Mouse (Mus musculus) limb, embryonic 15.5 days (tissue): ENCODE results near the gene Brap. TPM values are rescaled to one million over a fixed set of nuclear protein-coding genes. Genes with fewer than 3 reads are reported as not detected.
A peak's percentile ranks its signal among the peaks of the same experiment; 100 is the strongest.

Source experiments
- ATAC-seq: fragments of 200-750 bp; cut with Nextera tagmentation; 2 replicates; pipeline ENCODE4 v1.8.0; 2017; ENCODE audit warnings: low read depth, moderate TSS enrichment; ENCODE audit not compliant: insufficient number of reproducible peaks, low FRiP score, low TSS enrichment
- H3K27ac ChIP-seq: fragments of 300-500 bp; sonication (generic); 2 replicates; pipeline ENCODE4 v1.5.1; 2015; ENCODE audit warnings: moderate library complexity, mild to moderate bottlenecking, inconsistent platforms
- H3K27me3 ChIP-seq: fragments of 300-500 bp; sonication (generic); 2 replicates; pipeline ENCODE4 v1.6.1; 2015; ENCODE audit warnings: inconsistent platforms
- H3K36me3 ChIP-seq: fragments of 300-500 bp; sonication (generic); 2 replicates; pipeline ENCODE4 v1.6.1; 2015; ENCODE audit warnings: inconsistent platforms
- H3K4me1 ChIP-seq: fragments of 300-500 bp; sonication (generic); 2 replicates; pipeline ENCODE4 v1.6.1; 2015; ENCODE audit warnings: inconsistent platforms
- H3K4me2 ChIP-seq: fragments of 300-500 bp; sonication (generic); 2 replicates; pipeline ENCODE4 v1.6.1; 2015; ENCODE audit warnings: mild to moderate bottlenecking, inconsistent platforms
- H3K4me3 ChIP-seq: fragments of 300-500 bp; sonication (generic); 2 replicates; pipeline ENCODE4 v1.5.1; 2015; ENCODE audit warnings: mild to moderate bottlenecking, inconsistent platforms
- H3K9ac ChIP-seq: fragments of 300-500 bp; sonication (generic); 2 replicates; pipeline ENCODE4 v1.6.1; 2015; ENCODE audit warnings: inconsistent platforms
- H3K9me3 ChIP-seq: fragments of 300-500 bp; sonication (generic); 2 replicates; pipeline ENCODE4 v1.6.1; 2016; ENCODE audit warnings: inconsistent platforms
- whole genome bisulfite sequencing: fragments of 180-500 bp; shearing (Covaris S2); methylation state at CpG from one replicate; pipeline ENCODE4 v1.1.7; 2015; 5-methylcytosine and 5-hydroxymethylcytosine counted together
- polyA plus RNA-seq: library from polyadenylated mRNA; unstranded; fragments of >200 nt; fragmentation: Nextera tagmentation; extraction: Ambion mirVana; gene quantifications from 2 replicates; pipeline ENCODE4 v1.2.1, GENCODE M21; 2015

The Brap gene
- polyA plus RNA-seq, 1 experiment from 2014 or later = 46.4 TPM

DNA sequence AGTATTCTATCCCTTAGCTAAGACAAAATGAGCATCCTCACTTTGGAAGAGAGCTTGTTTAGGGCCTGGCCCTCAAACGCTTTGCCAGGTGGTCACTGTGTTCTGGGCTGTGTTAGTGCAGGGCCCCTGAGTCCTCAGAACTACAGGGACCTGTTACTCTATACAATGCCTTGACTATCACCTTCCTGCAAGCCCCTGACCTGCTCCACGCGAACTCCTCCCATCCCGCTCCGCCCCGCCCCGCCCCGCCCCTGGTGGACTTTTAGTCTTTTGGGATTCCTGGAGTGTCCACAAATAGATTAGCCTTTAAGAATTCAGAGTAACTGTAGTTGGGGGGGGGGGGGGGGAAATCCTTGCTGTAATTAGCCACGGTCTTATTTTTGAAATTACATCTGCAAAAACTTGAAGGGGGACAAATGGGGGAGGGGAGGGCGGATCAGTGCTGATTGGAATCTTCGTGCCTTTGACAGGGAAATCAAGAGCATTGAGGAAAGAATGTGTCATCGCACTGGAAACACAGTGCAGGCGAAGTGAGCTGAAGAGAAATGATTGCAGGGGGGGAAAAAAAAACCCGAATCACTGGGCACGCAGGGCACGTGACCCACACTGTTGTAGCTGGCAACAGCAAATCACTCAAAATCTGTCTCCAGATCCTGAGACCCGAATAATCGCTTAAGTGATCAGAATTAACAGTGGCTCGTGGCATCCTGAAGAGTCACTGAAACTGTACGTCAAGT lies 44.3 kb downstream of the Brap start:
- no peaks in the 10 kb centered on the region for H3K36me3 ChIP-seq
- WGBS = 12% methylated on average over 20 of the region's 20 CpGs
- H3K27me3 ChIP-seq = no peaks in the 10 kb centered on the region
- H3K4me3 ChIP-seq = peak overlapping the region; percentile 9; the same call in 1 of the 2 replicates
- no peaks in the 10 kb centered on the region for H3K9me3 ChIP-seq
- peaks cover 12% of the 10 kb centered on the region; the same call in 1 of the 2 replicates for H3K4me1 ChIP-seq
- H3K9ac ChIP-seq = no peak overlapping the region
- H3K27ac ChIP-seq = no peak overlapping the region
- peak overlapping the region; percentile 36 for H3K4me2 ChIP-seq
- ATAC-seq = no peak

DNA sequence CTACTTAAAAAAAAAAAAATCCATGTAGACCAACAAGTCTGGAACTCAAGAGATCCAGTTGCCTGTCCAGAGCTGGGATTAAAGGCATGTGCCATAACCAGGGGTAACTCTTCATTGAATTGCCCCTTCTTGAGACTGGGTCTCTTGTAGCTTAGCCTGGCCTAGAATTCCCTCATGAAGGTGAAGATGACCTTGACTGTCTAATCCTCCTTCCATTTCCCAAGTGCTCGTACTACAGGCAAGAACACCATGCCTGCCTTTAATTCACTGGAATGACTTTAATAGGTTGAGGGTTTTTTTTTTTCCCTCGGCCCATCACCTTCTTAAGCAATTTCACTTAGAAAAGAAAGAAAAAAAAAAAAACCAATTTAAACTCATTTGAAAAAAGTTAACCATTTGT lies 50.0 kb downstream of the Brap start:
- no peak for ATAC-seq
- H3K4me2 ChIP-seq = peak overlapping the region; percentile 77
- peak overlapping the region; percentile 97 for H3K4me3 ChIP-seq
- H3K36me3 ChIP-seq = no peaks in the 10 kb centered on the region
- H3K9me3 ChIP-seq = no peaks in the 10 kb centered on the region
- peaks cover 21% of the 10 kb centered on the region for H3K4me1 ChIP-seq
- H3K27me3 ChIP-seq = no peaks in the 10 kb centered on the region
- no peak overlapping the region for H3K9ac ChIP-seq
- WGBS = 36% methylated on average over 2 of the region's 2 CpGs
- no peak overlapping the region for H3K27ac ChIP-seq

DNA sequence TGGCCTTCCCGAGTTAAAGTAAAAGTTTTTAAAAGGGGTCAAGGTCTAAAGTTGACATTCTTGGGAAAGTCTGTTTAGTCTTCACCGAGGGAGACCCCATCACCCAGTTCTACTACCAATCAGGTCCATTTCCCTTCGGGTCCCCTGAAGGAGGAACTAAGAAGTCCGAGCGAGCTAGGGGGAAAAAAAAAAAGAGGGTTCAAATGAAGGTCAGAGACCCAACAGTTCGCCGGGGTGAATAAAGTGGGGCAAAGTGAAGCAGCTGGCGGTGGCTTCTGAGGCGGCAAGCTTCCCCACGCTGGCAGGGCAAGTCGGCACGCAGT lies 50.4 kb downstream of the Brap start:
- Histone ChIP-seq H3K27me3 (no peaks in the 10 kb centered on the region), H3K27ac (peak overlapping the region; percentile 96), H3K4me2 (peak overlapping the region; percentile 77), H3K36me3 (no peaks in the 10 kb centered on the region), H3K4me3 (peak overlapping the region; percentile 97), H3K9ac (peak overlapping the region; percentile 85), H3K9me3 (no peaks in the 10 kb centered on the region), H3K4me1 (peaks cover 25% of the 10 kb centered on the region)
- under 1% methylated on average over 12 of the region's 12 CpGs for WGBS
- no peak for ATAC-seq

DNA sequence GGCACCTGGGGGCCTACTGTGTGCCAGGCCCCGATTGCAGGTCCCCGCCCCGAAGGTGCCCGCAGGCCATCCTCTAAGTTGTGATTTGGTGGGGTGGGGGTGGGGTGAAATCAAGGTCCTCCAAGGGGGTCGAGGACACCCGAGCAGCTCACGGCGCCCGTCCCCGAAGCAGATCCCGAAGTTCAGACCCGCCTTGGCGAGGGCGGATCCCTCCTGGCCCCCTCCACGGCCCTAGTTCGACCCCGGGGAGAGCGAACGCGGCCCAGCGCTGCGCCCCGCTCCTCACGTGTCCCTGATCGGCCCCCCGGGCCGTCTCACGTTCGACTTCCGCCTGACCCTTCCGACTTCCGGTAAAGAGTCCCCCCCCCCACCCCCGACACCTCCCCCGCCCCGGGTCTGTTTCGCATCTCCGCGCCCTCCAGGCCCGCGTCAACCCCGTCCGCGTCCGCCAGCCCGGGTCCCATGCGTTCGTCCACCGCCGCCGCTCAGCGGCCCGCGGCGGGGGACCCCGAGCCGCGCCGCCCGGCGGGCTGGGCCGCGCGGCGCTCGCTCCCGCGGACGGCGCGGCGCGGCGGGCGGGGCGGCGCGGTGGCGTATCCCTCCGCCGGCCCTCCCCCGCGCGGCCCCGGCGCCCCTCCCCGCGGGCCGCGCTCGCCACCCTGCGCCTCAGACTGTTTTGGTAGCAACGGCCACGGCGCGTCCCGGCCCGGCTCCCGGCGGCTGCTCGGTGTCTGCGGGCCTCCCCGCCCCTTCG lies 51.0 kb downstream of the Brap start, which contains the start of gene Atxn2:
Gene Atxn2 (plus strand): TSS at position 164 of the 754 bp plus-strand sequence.
- peak within 1 kb of the TSS; percentile 96 for H3K27ac ChIP-seq
- peaks cover 27% of the 10 kb centered on the region for H3K4me1 ChIP-seq
- H3K9ac ChIP-seq = peak within 1 kb of the TSS; percentile 85
- H3K4me2 ChIP-seq = peak within 1 kb of the TSS; percentile 77
- H3K27me3 ChIP-seq = no peaks in the 10 kb centered on the region
- H3K36me3 ChIP-seq = no peaks in the 10 kb centered on the region
- WGBS = under 1% methylated on average over 37 of the region's 103 CpGs
- H3K9me3 ChIP-seq = no peaks in the 10 kb centered on the region
- peak within 1 kb of the TSS; percentile 97 for H3K4me3 ChIP-seq
- ATAC-seq = peak; percentile 78

DNA sequence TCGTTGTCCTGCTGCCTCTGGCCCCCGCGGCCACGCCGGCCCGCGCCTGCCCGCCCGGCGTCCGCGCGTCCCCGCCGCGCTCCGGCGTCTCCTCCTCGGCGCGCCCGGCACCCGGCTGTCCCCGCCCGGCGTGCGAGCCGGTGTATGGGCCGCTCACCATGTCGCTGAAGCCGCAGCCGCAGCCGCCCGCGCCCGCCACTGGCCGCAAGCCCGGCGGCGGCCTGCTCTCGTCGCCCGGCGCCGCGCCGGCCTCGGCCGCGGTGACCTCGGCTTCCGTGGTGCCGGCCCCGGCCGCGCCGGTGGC lies 51.5 kb downstream of the Brap start:
- ATAC-seq = peak; percentile 7; the same call in 1 of the 2 replicates
- Histone ChIP-seq H3K9ac (peak overlapping the region; percentile 85), H3K27ac (peak overlapping the region; percentile 96), H3K27me3 (no peaks in the 10 kb centered on the region), H3K4me3 (peak overlapping the region; percentile 97), H3K4me1 (peaks cover 27% of the 10 kb centered on the region), H3K9me3 (no peaks in the 10 kb centered on the region), H3K4me2 (peak overlapping the region; percentile 67), H3K36me3 (no peaks in the 10 kb centered on the region)
- under 1% methylated on average over 38 of the region's 57 CpGs for whole genome bisulfite sequencing

DNA sequence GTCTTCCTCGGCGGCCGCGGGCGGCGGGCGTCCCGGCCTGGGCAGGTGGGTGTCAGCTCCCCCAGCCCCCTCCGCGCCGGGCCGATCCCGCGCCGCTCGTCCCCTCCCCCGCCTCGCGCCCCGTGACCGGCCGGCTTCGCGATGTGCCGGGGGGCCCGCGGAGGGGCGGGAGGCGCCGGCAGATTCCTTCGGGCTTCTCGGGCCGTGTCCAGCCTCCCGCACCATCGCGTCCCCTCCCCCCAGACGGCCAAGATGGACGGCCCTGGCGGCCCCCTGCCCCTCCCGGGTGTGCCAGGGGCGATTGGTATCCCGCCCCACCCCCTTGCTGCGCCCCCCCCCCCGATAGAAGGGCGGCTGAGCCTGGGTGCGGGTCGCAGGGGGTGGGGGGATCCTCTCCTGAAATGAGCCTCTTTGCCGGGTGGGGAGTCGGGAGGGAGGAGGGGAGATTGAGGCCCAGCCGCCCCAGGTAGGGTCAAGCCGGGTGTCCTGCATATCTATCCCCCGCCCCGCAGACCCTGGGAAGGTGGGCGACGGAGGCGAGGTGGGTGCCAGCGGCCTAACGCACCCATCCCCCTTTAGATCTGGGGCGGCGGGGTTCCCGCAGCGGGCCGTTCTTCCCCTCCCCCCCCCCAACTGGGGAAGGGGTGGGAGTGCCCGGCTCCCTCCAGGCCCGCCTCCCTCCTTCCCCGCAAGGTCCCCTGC lies 52.0 kb downstream of the Brap start:
- peak; percentile 50 for ATAC-seq
- Histone ChIP-seq H3K4me3 (peak overlapping the region; percentile 97), H3K4me1 (peaks cover 27% of the 10 kb centered on the region), H3K9me3 (no peaks in the 10 kb centered on the region), H3K36me3 (no peaks in the 10 kb centered on the region; the same call in 1 of the 2 replicates), H3K27ac (peak overlapping the region; percentile 96), H3K4me2 (peak overlapping the region; percentile 67), H3K9ac (peak overlapping the region; percentile 85), H3K27me3 (no peaks in the 10 kb centered on the region)
- WGBS = under 1% methylated on average over 55 of the region's 66 CpGs

DNA sequence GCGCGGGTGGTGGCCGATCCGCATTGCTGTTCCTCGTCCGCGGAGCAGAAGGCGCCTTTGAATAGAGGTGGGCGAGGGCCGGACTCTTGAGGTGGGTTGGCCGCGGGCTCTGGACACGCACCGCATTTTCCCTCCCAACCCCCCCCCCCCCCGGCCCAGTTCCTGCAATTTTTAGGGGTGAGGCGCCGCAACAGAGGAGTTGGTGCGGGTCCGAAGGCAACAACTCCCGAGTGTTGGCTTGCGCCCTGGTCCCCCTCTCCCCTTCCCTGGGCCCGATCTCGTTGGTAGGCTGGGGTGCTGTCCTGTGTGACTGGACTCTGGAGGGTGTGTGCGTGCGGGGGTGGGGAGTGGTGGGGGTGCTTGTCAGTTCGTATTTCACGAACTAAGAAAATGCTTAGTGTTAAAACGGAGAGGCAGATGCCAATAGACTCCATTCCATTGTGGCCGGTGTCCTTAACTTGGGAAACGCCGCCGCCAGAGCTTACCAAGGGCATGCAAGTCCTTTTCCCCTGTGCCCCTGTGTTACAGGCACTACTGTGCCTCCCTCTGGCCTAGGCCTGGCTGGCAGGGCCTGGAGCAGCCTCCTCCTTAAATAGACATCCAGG lies 52.7 kb downstream of the Brap start:
- peak; percentile 49; the same call in 1 of the 2 replicates for ATAC-seq

DNA sequence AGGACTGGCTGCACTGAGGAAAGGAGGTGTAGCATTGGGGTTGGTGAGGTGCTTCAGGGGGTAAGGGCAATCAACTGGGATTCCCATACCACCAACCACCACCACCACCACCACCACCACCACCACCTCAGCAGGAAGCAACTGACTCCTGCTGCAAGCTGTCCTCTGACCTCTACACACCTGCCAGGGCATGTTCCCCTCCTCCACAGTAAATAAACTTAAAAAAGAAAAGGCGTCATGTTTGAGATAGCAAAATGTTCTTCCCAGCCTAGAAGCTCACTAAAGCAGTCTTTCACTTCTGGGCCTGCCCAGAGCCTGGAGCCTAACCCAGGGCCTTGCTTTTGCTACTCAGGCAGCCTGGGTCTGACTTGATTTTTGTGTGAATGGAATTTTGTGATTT lies 54.0 kb downstream of the Brap start:
- no peaks in the 10 kb centered on the region for H3K27me3 ChIP-seq
- H3K9ac ChIP-seq = no peak overlapping the region
- H3K36me3 ChIP-seq = no peaks in the 10 kb centered on the region; the same call in 1 of the 2 replicates
- H3K4me3 ChIP-seq = no peak overlapping the region
- peaks cover 27% of the 10 kb centered on the region for H3K4me1 ChIP-seq
- no peak for ATAC-seq
- H3K4me2 ChIP-seq = no peak overlapping the region; the same call in 1 of the 2 replicates
- 72% methylated on average over 1 of the region's 1 CpGs for WGBS
- no peaks in the 10 kb centered on the region for H3K9me3 ChIP-seq
- H3K27ac ChIP-seq = no peak overlapping the region

More for the DNA sequence above, 52.7 kb downstream of the Brap start:
- Histone ChIP-seq H3K4me3 (peak overlapping the region; percentile 97), H3K27ac (peak overlapping the region; percentile 96), H3K27me3 (no peaks in the 10 kb centered on the region), H3K9me3 (no peaks in the 10 kb centered on the region), H3K4me2 (peak overlapping the region; percentile 67), H3K9ac (peak overlapping the region; percentile 85), H3K4me1 (peaks cover 27% of the 10 kb centered on the region), H3K36me3 (no peaks in the 10 kb centered on the region; the same call in 1 of the 2 replicates)
- WGBS = 0% methylated on average over 28 of the region's 32 CpGs

DNA sequence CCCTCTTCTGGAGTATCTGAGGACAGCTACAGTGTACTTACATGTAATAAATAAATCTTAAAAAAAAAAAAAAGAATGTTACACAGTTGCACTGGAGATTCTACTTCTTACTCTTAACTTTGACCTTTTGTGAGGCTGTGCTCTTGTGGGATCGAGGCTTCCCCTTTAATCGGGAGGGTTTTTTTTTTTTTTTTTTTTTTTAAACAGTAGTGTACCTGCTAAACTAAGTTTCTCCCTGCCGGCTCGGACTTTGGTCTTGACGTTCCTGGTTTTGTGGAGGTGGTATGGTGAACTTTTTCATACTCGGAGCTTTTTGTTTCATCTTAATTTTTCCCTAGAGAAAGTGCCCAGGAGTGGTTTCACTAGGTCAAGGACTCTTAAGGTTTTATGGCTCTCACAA lies 54.6 kb downstream of the Brap start:
- Histone ChIP-seq H3K9me3 (no peaks in the 10 kb centered on the region), H3K4me2 (no peak overlapping the region), H3K27me3 (no peaks in the 10 kb centered on the region), H3K4me1 (peaks cover 27% of the 10 kb centered on the region), H3K36me3 (no peaks in the 10 kb centered on the region; the same call in 1 of the 2 replicates), H3K9ac (no peak overlapping the region), H3K27ac (no peak overlapping the region), H3K4me3 (no peak overlapping the region)
- WGBS = 61% methylated on average over 6 of the region's 6 CpGs
- ATAC-seq = no peak

DNA sequence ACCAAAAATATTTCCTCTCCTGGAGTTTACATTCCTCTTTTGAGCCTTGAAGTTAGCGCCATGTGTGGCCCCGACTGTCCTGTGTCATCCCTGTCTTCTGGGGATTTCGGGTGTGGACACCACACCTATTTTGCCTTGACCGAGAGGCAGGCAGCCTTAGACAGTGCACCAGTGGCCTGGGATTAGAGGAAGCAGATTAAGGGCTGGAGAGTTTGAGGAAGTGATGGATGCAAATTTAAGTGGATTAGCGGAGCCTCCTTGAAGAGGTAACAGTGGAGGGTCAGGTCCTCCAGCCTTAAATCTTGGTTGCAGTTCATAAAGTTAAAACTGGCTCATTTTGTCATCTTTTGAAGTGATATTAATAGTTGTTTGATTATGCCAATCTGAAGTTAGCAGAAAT lies 58.1 kb downstream of the Brap start:
- Histone ChIP-seq H3K9ac (no peak overlapping the region), H3K4me3 (no peak overlapping the region), H3K36me3 (no peaks in the 10 kb centered on the region; the same call in 1 of the 2 replicates), H3K27me3 (no peaks in the 10 kb centered on the region), H3K27ac (no peak overlapping the region), H3K4me1 (peaks cover 27% of the 10 kb centered on the region), H3K9me3 (no peaks in the 10 kb centered on the region), H3K4me2 (no peak overlapping the region)
- WGBS = 80% methylated on average over 5 of the region's 5 CpGs
- no peak for ATAC-seq

DNA sequence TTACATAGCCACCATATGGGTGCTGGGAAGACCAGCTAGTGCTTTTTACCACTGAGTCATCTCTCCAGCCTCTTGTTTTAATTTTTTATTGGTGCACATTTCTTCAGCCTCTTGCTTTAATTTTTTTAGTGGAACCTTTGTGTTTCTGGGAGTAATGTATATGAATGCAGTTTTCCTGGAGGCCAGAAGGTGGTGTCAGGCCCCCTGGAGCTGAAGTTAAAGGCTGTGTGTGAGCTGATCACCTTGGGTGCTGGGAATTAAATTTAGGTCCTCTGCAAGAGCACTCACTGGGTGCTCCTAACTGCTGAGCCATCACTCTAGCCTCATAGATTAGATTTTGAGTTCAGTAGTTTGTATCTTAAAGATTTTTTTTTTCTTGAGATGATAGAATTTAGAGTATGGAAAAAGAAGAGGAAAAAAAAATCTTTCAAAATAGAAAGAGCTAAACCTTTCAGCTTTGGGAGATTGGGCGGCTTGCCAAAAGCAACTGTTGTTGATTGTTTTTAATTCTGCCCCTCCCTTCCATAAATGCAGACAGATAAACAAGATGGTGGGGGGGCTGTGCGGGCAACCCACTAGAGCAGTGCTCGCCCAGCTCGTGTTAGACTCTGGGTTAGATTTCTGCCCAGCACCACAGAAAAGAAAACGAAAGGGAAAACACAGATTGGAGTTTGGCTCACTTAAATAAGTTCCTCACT lies 60.7 kb downstream of the Brap start:
- no peak overlapping the region for H3K27ac ChIP-seq
- no peaks in the 10 kb centered on the region; the same call in 1 of the 2 replicates for H3K36me3 ChIP-seq
- ATAC-seq = no peak
- H3K9ac ChIP-seq = no peak overlapping the region
- no peak overlapping the region for H3K4me3 ChIP-seq
- no peak overlapping the region for H3K4me2 ChIP-seq
- 90% methylated on average over 5 of the region's 5 CpGs for WGBS
- no peaks in the 10 kb centered on the region for H3K27me3 ChIP-seq
- H3K4me1 ChIP-seq = peaks cover 6% of the 10 kb centered on the region; the same call in 1 of the 2 replicates
- H3K9me3 ChIP-seq = no peaks in the 10 kb centered on the region
